Mouse (Mus musculus): ENCODE results near the gene Dclre1b. TPM values are rescaled to one million over a fixed set of nuclear protein-coding genes. Genes with fewer than 3 reads are reported as not detected.

Dclre1b gene
- polyA plus RNA-seq, 1 experiment: 17.5 TPM

DNA sequence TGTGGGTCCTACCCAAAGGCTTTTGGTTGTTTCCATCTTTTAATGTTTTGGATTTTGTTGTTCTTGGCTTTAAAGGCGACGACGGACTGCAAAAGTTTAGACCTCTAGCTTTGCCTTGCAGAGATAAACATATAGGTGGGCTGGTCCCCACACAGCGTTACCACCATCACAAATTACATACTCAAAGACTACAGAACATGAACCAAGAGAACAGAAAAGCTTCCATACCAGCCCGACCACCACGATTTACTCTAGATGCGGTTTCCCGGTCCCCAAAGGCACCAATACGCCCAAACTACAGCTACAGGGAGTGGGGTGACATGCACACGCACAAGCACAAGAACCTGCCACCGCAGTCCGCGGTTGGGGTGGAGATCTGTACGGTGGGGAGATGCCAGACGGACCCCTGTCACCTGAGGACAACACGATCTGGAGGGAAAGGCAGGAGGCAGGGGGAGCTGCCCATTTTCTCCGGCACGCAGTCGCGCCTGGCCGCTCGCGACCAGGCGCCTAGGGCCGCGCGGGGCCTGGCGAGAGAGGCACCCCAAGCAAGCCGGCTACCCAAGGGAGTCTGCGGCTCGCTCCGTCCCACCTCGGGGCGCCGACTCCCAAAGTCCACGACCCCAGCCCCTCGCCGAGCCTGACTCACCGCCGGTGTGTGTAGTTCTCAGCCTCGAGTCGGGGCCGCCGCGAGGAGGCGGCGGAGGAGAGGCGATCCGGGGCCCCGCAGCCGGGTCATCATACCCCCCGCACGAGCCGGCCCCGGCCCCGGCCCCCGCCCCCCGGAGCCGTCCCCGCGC lies 18.7 kb downstream of the Dclre1b start:
- Histone ChIP-seq H3K4me1 (ENCODE audit: control insufficient read depth, insufficient read depth, low read length) (peaks cover 38% of the 10 kb centered on the region), H3K4me3 (ENCODE audit: insufficient read depth, low read length) (peak overlapping the region; percentile 94), H3K27ac (ENCODE audit: insufficient read depth, low read depth, low read length) (peak overlapping the region; percentile 69)
- TF ChIP-seq CTCF (IDR thresholded peaks at IDR 0.05; ENCODE audit: low read depth, low read length) (no peak), POLR2A (IDR thresholded peaks at IDR 0.05; ENCODE audit: borderline replicate concordance, low read depth, low read length) (no peak)

GRCm38 (mm10) chr3:103789891-103790345 lies 19.3 kb downstream of the Dclre1b start:
- peaks cover 43% of the 10 kb centered on the region for H3K4me1 ChIP-seq (ENCODE audit: control insufficient read depth, insufficient read depth, low read length)
- peak overlapping the region; percentile 94 for H3K4me3 ChIP-seq (ENCODE audit: insufficient read depth, low read length)
- H3K27ac ChIP-seq (ENCODE audit: insufficient read depth, low read depth, low read length): peak overlapping the region; percentile 69
- TF ChIP-seq CTCF (IDR thresholded peaks at IDR 0.05; ENCODE audit: low read depth, low read length): no peak
- no peak for TF ChIP-seq POLR2A (IDR thresholded peaks at IDR 0.05; ENCODE audit: borderline replicate concordance, low read depth, low read length)

DNA sequence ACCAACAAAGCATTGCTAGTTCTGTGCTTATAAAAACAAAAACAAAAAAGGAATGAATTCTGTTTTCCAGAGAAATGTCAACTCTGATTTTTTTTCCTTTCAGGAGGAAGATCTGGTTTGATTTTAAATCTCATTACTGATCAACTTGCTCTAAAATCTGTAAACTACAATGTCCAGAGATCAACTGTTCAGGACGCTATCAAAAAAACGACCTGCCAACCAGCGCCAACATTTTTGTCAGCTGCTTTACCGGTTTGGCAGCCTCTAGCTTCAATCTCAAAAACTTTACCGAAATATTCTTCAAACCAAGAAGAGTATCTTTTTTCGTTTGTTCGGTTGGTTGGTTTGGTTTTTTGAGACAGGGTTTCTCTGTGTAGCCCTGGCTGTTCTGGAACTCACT lies 20.1 kb downstream of the Dclre1b start:
- peaks cover 48% of the 10 kb centered on the region for H3K4me1 ChIP-seq (ENCODE audit: control insufficient read depth, insufficient read depth, low read length)
- H3K4me3 ChIP-seq (ENCODE audit: insufficient read depth, low read length): peak overlapping the region; percentile 94; the same call in 1 of the 2 replicates
- H3K27ac ChIP-seq (ENCODE audit: insufficient read depth, low read depth, low read length): no peak overlapping the region

DNA sequence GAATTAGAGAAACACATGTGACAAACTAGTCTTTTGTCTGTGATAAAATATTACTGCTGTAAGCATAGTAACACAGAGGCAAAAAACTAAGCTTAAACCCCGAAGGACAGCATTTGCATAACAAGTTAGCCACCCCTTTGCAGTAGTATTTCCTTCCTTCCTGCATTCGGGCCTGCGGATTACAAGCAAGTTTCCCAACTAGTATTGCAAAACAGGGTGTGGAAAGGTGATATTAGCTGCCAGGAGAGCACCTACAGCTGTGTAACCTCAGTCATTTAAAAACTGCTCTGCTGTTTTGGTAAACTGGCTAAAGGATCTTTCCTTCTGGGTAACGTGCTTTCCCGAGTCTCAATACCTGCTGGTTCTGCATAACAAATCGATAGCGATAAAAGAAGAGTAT lies 22.0 kb downstream of the Dclre1b start:
- no peak for TF ChIP-seq CTCF (IDR thresholded peaks at IDR 0.05; ENCODE audit: low read depth, low read length)
- no peak for TF ChIP-seq POLR2A (IDR thresholded peaks at IDR 0.05; ENCODE audit: borderline replicate concordance, low read depth, low read length)
- Histone ChIP-seq H3K4me3 (ENCODE audit: insufficient read depth, low read length) (no peak overlapping the region), H3K4me1 (ENCODE audit: control insufficient read depth, insufficient read depth, low read length) (peaks cover 56% of the 10 kb centered on the region), H3K27ac (ENCODE audit: insufficient read depth, low read depth, low read length) (no peak overlapping the region)

More for the DNA sequence above, 20.1 kb downstream of the Dclre1b start:
- no peak for TF ChIP-seq POLR2A (IDR thresholded peaks at IDR 0.05; ENCODE audit: borderline replicate concordance, low read depth, low read length)
- TF ChIP-seq CTCF (IDR thresholded peaks at IDR 0.05; ENCODE audit: low read depth, low read length): no peak

DNA sequence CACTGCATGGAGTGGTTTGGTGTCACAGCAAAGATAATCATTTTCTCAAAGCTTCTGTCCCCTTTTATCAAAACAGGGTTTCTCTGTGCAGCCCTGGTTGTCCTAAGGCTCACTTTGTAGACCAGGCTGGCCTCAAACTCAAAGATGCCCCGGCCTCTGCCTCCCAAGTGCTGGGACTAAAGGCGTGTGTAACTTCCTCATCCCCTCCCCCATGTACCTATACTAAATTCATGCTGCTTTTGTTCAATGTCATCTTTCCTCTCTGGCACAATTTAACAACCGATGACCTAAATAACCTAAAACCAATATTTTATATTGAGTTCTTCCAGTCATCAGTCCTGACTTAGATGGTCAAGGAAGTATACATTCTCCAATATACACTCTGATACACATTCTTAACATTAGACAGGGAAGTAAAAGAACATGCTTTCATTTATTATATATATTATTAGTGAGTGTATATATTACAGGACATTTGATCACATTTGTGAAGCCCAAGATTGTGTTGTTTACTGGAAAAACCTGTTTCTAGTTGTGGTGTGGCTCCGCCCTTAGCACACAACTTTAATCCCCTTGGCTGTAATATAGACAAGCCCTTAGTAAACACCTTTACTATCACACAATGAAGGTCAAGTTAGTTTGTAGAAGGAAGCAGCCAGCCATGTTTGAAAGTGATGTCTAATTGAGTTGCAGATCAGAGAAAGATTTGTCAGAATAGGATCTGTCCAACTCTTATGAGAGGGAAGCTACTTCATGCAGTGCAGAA lies 26.2 kb downstream of the Dclre1b start:
- Histone ChIP-seq H3K4me1 (ENCODE audit: control insufficient read depth, insufficient read depth, low read length) (peaks cover 69% of the 10 kb centered on the region), H3K27ac (ENCODE audit: insufficient read depth, low read depth, low read length) (no peak overlapping the region), H3K4me3 (ENCODE audit: insufficient read depth, low read length) (no peak overlapping the region)
- TF ChIP-seq CTCF (IDR thresholded peaks at IDR 0.05; ENCODE audit: low read depth, low read length): no peak
- TF ChIP-seq POLR2A (IDR thresholded peaks at IDR 0.05; ENCODE audit: borderline replicate concordance, low read depth, low read length): no peak

GRCm38 (mm10) chr3:103780777-103781176 lies 28.5 kb downstream of the Dclre1b start:
- no peak for TF ChIP-seq POLR2A (IDR thresholded peaks at IDR 0.05; ENCODE audit: borderline replicate concordance, low read depth, low read length)
- TF ChIP-seq CTCF (IDR thresholded peaks at IDR 0.05; ENCODE audit: low read depth, low read length): no peak
- H3K4me1 ChIP-seq (ENCODE audit: control insufficient read depth, insufficient read depth, low read length): peaks cover 57% of the 10 kb centered on the region
- H3K4me3 ChIP-seq (ENCODE audit: insufficient read depth, low read length): no peak overlapping the region
- no peak overlapping the region for H3K27ac ChIP-seq (ENCODE audit: insufficient read depth, low read depth, low read length)

GRCm38 (mm10) chr3:103780271-103780670 lies 29.0 kb downstream of the Dclre1b start:
- H3K4me1 ChIP-seq (ENCODE audit: control insufficient read depth, insufficient read depth, low read length): peaks cover 58% of the 10 kb centered on the region

DNA sequence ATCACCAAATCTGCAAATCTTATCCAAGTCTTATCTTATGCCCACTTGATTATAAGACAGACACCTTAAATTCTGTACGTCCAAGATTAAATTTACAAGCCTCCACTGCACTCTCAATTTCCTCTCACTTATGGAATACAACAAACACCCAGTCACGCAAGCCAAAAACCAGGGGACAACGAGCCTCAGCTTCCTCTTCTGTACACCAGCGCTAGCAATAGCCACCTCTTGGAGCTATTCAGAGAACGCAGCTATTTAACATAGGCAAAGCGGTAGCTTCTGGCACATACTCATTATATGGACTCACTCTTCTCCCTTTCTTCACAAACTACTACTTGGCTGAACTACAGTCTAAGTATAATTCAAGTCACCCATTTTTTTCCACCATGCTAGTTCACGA lies 30.1 kb downstream of the Dclre1b start:
- TF ChIP-seq POLR2A (IDR thresholded peaks at IDR 0.05; ENCODE audit: borderline replicate concordance, low read depth, low read length) (no peak), CTCF (IDR thresholded peaks at IDR 0.05; ENCODE audit: low read depth, low read length) (no peak)
- Histone ChIP-seq H3K4me3 (ENCODE audit: insufficient read depth, low read length) (no peak overlapping the region), H3K4me1 (ENCODE audit: control insufficient read depth, insufficient read depth, low read length) (peaks cover 52% of the 10 kb centered on the region), H3K27ac (ENCODE audit: insufficient read depth, low read depth, low read length) (0 out of 2 replicates have a peak overlapping the region, but pooled peaks have one; percentile 4)

More at GRCm38 (mm10) chr3:103780271-103780670, 29.0 kb downstream of the Dclre1b start:
- H3K27ac ChIP-seq (ENCODE audit: insufficient read depth, low read depth, low read length): no peak overlapping the region
- TF ChIP-seq CTCF (IDR thresholded peaks at IDR 0.05; ENCODE audit: low read depth, low read length): no peak
- TF ChIP-seq POLR2A (IDR thresholded peaks at IDR 0.05; ENCODE audit: borderline replicate concordance, low read depth, low read length): no peak
- H3K4me3 ChIP-seq (ENCODE audit: insufficient read depth, low read length): no peak overlapping the region

DNA sequence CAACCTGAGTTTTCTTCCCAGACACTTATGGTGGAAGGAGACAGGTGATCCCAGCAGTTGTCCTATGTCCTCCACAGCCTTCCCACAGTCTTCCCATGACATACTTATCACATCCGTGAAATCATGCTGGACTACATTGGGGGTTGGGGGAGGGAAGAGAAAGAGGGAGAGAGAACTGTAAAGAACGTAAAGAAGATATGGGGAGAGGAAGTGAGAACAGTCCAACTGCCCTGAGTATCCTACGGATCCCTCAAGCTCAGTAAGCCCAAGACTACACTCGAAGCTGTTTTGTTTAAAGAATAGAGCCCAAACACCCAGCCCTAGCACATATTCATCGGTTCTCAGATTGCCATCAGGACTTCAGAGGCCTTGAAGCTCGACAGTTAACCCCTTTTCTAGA lies 30.6 kb downstream of the Dclre1b start:
- H3K4me1 ChIP-seq (ENCODE audit: control insufficient read depth, insufficient read depth, low read length): peaks cover 50% of the 10 kb centered on the region
- TF ChIP-seq CTCF (IDR thresholded peaks at IDR 0.05; ENCODE audit: low read depth, low read length): no peak
- H3K4me3 ChIP-seq (ENCODE audit: insufficient read depth, low read length): no peak overlapping the region; the same call in 1 of the 2 replicates
- H3K27ac ChIP-seq (ENCODE audit: insufficient read depth, low read depth, low read length): peak overlapping the region; percentile 22; the same call in 1 of the 2 replicates

DNA sequence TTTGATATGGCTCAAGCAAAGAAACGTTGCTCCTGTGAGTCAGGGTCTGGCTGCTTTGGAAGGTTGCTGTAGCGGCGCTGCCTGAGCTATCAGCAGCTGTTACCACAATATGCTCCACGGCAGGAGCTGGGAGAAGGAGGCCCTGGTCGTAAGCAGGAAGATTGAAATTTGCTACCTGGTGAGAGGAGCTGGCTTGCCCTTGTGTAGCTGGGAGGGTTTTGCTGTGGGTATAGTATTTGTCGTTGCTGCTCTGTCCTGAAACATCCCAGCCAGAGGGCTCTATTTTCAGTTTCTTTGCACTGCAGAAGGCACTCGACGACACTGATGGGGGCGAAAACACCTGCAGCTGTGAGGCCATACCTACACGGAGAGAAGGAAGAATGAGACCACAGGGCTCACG lies 31.3 kb downstream of the Dclre1b start:
- TF ChIP-seq POLR2A (IDR thresholded peaks at IDR 0.05; ENCODE audit: borderline replicate concordance, low read depth, low read length) (no peak), CTCF (IDR thresholded peaks at IDR 0.05; ENCODE audit: low read depth, low read length) (no peak)
- H3K4me3 ChIP-seq (ENCODE audit: insufficient read depth, low read length): no peak overlapping the region
- no peak overlapping the region for H3K27ac ChIP-seq (ENCODE audit: insufficient read depth, low read depth, low read length)
- peaks cover 50% of the 10 kb centered on the region for H3K4me1 ChIP-seq (ENCODE audit: control insufficient read depth, insufficient read depth, low read length)
